Mouse (Mus musculus): Measurements from ENCODE around the gene Hoxb7.

The Hoxb7 gene

DNA sequence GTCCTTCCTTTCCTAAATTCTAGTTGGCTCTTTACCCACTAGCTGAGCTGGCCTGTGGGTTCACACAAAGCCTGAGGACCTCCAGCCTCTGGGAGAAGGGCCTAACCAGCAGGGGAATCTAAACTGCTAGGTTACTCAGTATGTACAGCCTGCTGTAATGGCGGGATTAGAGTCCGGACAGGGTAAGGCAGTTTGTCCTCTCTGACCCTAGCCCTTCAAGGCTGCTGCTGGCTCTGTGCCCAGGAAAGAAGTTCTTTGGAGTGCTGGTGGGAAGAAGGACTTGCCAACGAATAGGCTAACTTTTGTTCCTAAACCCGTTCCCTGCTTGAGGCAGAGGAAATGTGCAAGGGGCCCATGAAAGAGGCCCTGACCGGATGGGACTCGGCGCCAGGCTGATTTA is 20.5 kb upstream of the Hoxb7 start:
- in situ Hi-C loops (cut with MboI; ENCODE audit: low pct_unique_long_range_greater_than_20kb in 1 of 2, low sequenced_read_pairs in 2 of 2, unreplicated experiment in 1 of 2): no loop called here

DNA sequence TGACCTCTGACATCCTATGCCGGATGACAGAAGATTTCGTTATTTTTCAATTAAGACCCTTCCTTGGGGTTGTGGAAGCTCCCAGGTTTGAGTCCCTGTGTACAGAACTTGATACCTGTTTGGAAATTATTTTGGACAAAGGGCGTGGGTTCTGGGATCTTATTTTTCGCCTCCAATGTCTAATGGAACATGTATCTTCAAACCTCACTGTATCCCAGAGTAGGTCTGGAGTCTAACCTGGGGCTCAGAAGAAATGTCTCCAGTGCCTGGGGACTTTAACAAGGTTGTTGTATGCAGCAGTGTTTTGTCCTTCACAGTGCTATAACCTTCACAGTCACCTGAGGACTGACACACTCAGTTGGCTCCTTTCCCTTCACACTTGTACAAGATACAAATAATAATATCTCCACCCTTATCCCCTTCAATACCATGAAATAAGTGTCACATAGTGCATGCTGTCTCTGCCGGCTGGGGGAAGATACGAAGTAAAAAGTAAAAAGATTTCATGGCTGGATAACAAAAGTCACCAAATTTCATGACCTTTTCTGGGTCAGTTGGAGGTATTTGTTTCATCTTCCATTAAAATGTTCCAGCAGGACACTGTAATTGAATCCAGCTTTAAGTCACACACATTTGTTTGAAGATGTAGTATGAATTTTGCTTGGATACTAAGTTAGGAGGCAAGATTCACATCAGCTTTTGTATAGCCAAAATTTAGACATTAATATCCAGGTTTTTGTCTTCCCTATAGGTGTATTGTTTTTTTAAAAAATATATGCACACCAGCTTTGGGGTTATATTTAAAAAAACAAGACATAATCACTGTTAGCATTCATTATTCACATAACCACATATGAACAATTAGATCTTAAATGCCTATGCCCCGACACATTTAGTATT is 19.2 kb upstream of the Hoxb7 start:
- in situ Hi-C loops (cut with MboI; ENCODE audit: low pct_unique_long_range_greater_than_20kb in 1 of 2, low sequenced_read_pairs in 2 of 2, unreplicated experiment in 1 of 2): no loop called here

DNA sequence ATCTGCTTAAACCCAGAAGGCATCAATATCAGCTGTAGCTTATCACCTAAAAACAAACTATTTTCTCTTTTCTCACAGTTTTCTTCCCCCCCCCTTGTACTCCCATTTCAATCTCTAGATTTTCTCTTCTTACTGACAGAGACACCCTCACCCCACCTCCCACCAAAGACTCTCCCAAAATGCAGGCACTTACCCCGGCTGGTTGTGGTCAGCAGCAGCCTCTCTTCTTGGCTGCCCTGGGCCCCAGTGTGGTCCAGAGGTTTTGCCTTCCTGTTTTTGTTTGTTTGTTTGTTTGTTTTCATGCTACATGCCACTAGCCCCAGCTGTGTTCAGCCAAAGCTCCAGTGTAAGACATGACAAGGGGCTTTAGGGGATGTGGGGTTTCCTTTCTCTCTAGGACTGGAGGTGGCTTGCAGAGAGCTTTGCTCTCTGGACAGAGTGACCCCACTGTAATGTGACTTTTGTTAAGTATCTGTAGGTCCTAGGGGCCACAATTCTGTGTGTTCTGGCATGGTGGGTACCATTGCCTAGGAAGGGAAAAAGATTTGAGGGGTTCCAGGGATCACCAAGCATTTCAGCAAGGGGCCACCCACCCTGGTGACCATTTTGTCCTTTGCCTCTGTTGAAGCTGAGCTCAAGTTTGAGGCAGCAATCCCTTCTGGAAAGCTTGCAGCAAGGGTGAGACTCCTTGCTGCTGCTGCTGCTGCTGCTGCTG is 18.2 kb upstream of the Hoxb7 start:
- in situ Hi-C loops (cut with MboI; ENCODE audit: low pct_unique_long_range_greater_than_20kb in 1 of 2, low sequenced_read_pairs in 2 of 2, unreplicated experiment in 1 of 2): no loop called here

DNA sequence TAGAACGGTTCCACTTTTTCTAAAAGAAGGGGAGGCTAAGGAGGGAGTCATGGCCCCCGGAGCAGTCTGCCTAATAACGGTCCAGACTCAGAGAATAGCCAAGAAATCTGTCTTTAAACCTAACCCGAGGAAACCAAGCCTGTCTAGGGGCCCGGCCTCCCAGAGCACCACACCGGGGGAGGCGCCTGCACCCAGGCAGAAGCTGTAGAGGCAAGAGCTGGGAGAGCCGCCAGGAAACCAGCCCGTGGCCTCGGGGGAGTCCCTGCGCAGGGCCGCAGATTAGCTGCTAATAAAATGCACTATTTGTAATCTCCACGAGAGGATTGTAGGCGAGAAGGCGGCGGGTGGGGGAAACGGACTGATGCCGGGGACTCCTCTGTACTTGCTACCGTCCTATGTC is 16.6 kb upstream of the Hoxb7 start:
- in situ Hi-C loops (cut with MboI; ENCODE audit: low pct_unique_long_range_greater_than_20kb in 1 of 2, low sequenced_read_pairs in 2 of 2, unreplicated experiment in 1 of 2): no loop called here

DNA sequence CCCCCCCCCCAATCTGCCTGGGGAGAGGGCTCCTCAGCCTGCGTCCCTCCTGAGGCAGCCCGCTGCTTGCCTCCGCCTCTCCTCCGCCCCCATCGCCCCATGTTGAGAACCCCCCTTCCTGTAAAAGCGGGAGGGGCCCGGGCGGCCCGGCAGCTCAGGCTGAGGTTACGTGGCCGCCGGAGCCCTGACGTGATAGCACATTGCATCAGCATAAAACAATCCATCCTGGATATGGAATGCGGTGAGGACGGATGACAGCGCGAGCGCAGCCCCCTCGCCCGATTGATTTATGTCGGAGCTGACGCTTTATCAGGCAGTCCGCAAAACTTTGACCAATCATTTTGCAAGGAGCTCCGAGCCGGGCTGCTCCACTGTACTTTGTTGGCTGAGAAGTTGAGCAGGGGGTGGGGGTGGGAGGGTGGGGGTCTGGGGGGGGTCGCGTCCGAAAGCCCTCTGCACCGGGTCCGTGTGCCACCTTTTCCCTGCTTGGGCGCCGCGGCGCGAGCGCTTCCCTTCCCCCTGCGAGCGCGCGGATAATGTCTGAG is 15.4 kb upstream of the Hoxb7 start, which contains the start of gene Hoxb9:
Gene Hoxb9, plus strand, starts transcription at position 462 of the 545 bp plus-strand sequence.
- in situ Hi-C loops (cut with MboI; ENCODE audit: low pct_unique_long_range_greater_than_20kb in 1 of 2, low sequenced_read_pairs in 2 of 2, unreplicated experiment in 1 of 2): no loop called here

DNA sequence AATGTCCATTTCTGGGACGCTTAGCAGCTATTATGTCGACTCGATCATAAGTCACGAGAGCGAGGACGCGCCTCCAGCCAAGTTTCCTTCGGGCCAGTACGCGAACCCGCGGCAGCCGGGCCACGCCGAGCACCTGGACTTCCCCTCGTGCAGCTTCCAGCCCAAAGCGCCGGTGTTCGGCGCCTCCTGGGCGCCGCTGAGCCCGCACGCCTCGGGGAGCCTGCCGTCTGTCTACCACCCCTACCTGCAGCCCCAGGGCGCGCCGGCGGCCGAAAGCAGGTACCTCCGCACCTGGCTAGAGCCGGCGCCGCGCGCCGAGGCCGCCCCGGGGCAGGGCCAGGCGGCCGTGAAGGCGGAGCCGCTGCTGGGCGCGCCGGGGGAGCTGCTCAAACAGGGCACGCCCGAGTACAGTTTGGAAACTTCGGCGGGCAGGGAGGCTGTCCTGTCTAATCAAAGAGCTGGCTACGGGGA is 14.8 kb upstream of the Hoxb7 start:
- in situ Hi-C loops (cut with MboI; ENCODE audit: low pct_unique_long_range_greater_than_20kb in 1 of 2, low sequenced_read_pairs in 2 of 2, unreplicated experiment in 1 of 2): no loop called here

DNA sequence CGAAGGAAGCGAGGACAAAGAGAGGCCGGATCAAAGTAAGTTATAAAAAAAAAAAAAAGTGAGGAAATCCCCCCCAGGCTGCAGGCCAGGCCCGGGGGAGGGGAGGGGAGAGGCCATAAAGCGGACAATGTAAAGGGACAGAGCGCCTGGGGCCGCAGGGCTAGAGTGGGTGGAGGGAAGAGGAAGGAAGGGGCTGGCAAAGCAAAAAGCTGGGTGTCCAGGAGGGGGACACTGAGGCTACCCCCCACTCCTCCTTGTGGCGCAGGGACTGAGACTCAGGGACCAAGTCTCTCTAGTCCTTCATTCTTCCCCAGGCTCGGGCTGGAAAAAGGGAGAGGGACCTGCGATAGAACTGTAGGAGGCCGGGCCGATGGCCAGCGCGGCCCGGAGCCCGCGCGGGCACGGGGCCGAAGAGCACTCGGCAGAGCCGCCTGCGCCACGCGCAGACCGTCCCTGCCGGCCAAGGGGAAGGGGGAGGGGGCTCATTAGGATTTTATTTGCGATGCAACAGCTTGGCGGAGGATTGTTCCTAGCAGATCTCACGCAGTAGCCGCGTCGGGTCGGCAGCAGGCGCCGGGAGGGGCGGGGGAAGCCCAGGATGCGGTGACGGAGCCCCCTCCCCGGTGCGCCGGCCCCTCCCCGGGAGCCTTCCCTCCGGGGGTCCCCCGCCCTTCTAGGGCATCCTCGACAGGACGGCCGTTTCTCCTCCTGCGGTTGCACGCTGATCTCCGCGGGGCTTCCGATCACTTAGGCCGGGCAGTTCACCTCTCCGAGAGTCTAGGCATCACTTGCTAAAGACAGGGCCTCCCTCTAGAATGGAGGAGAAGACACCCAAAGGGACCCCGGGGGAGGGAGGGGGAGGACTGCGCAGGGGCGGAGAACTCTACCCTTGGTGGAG is 14.2 kb upstream of the Hoxb7 start:
- in situ Hi-C loops (cut with MboI; ENCODE audit: low pct_unique_long_range_greater_than_20kb in 1 of 2, low sequenced_read_pairs in 2 of 2, unreplicated experiment in 1 of 2): no loop called here

DNA sequence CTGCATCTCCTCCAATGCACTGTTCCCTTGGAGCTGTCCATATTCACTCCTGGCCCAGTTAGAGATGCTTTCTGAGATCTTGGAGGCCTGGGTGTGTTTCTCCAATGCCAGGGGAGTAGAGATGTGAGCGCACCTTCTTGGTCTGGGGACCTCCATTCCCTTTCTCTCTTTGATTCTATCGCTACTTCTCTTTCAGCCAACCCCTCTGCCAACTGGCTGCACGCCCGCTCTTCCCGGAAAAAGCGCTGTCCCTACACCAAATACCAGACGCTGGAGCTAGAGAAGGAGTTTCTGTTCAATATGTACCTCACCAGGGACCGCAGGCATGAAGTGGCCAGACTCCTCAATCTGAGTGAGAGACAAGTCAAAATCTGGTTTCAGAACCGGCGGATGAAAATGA is 12.0 kb upstream of the Hoxb7 start:
- in situ Hi-C loops (cut with MboI; ENCODE audit: low pct_unique_long_range_greater_than_20kb in 1 of 2, low sequenced_read_pairs in 2 of 2, unreplicated experiment in 1 of 2): no loop called here

DNA sequence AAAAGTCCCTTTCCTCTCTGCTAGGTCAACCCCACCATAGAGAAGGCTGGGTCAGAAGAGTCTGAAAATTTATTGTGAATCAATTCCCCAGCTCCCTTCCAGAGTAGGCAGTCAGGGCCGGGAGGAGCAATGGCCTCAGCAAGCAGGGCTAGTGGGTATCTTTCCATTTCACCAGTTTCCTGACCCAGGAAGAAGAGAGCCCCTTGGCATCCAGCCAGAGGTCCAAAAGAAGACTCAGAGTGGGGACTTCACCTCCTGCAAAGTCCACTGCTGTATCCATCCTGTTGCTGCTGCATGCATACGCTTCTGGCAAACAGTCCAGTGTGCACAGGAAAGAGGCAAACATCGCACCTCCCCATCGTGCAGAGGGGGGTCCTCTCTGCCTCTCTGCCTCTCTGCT is 10.5 kb upstream of the Hoxb7 start:
- in situ Hi-C loops (cut with MboI; ENCODE audit: low pct_unique_long_range_greater_than_20kb in 1 of 2, low sequenced_read_pairs in 2 of 2, unreplicated experiment in 1 of 2): no loop called here

DNA sequence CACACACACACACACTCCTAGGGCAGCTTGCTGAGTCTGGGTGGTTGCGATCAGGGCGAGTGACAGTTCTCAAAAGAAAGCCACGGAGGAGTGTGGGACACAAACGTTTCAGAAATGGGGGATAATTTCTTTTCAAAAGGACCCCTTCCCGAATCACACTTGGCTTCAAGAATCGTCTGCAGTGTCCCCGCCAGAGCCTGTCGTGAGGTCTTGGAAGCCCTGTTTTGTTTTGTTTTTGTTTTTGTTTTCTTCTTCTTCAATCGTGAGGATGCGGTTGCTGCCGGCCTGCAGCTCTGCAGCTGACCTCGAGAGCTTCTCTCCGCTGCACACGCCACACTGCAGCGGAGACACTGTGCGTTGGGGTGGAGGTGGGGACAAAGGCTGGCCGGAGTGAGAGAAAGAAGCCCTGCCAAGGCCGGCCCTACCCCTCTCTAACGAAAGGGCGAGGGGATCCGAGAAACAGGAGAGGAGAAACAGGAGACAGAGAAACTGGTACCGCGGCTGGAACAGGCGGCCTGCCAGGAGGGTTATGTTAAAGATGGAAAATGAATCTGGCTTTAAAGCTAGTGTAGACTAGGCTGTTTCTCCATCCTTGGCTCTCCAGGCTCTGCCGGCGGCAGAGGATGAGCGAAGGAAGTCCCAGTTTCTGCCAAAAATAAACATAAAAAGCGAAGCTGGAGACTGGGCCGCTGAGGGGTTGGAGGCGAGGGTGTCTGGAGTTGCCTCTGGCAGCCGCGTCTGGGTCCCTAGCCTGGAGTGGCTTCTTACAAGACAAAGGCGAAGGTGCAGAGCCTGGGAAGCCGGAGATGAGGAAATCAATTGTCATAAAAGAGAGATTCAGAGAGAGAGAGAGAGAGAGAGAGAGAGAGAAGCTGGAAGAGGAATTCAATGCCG is 9.0 kb upstream of the Hoxb7 start:
- in situ Hi-C loops (cut with MboI; ENCODE audit: low pct_unique_long_range_greater_than_20kb in 1 of 2, low sequenced_read_pairs in 2 of 2, unreplicated experiment in 1 of 2): no loop called here

DNA sequence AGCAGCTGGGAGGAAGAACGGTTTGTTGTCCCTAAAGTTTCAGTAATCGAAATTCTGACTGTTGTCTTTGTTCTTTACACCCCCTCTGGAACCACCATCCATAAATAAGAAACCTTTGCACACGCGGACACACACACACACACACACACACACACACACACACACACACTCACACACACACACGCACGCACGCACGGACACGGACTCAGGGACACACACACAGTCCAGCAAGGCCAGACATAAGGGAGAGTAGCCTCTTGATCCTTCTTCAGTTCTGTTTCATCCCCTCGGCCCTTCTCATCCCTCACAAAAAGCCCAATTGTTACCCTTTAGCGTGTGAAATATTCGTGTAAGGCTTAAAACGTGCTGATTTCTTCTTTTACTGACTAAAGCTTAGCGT is 8.1 kb upstream of the Hoxb7 start:
- in situ Hi-C loops (cut with MboI; ENCODE audit: low pct_unique_long_range_greater_than_20kb in 1 of 2, low sequenced_read_pairs in 2 of 2, unreplicated experiment in 1 of 2): no loop called here

DNA sequence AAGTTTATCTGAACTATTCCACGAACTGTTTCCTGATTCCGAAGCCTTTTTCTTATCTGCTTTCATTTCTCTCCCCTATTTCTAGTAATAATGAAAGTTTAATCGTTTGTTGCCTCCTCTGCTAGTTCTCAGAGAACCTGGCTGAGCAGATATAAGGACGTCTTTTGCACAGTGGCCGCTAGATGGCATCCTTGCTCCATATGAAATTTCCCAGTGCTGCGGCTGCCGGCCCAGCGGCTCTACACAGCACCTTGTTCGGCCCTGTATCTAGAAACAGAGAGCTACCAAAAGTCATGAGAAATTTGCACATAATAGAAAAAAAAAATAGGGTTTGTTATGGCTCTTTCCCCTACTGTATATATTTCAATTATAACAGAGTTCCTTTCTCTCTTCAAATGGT is 7.7 kb upstream of the Hoxb7 start:
- in situ Hi-C loops (cut with MboI; ENCODE audit: low pct_unique_long_range_greater_than_20kb in 1 of 2, low sequenced_read_pairs in 2 of 2, unreplicated experiment in 1 of 2): no loop called here

DNA sequence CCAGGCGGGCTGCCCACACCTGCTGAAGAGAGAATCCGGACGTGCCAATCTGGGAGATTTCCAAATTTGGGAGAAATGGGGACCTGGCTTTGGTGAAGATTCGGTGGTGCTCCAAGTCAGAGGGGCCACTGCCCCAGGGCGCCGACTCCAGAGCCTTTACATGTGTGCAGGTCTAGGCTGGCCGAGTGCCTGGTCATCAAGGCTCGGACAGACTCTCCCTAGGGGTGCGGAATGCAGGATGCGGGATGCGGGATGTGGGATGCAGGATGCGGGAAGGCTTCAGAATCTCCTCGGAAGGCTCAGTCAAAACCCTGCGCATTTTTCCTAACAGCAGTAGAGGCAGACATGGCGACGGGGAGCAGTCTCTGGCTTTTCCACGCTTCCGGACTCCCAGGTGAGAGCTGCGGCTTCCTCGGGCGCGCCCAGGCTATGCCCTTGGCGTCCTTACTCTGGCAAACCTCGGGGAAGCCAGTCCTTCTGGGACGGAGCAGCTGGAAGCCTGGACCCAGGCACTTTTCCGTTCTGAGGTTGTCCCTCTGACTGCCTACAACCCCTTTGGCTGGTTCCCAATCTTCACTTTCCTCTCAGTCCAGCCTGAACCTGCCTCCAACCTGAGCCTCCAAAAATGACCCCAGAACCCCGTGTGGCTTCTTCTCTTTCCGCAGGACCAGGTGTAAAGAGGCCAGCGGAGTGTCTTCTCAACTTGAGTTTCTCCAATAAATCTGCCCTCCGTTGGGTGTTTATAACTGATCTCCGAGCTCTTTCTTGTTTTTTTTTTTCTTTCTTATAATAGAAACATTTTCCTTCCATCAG is 6.8 kb upstream of the Hoxb7 start:
- in situ Hi-C loops (cut with MboI; ENCODE audit: low pct_unique_long_range_greater_than_20kb in 1 of 2, low sequenced_read_pairs in 2 of 2, unreplicated experiment in 1 of 2): no loop called here

DNA sequence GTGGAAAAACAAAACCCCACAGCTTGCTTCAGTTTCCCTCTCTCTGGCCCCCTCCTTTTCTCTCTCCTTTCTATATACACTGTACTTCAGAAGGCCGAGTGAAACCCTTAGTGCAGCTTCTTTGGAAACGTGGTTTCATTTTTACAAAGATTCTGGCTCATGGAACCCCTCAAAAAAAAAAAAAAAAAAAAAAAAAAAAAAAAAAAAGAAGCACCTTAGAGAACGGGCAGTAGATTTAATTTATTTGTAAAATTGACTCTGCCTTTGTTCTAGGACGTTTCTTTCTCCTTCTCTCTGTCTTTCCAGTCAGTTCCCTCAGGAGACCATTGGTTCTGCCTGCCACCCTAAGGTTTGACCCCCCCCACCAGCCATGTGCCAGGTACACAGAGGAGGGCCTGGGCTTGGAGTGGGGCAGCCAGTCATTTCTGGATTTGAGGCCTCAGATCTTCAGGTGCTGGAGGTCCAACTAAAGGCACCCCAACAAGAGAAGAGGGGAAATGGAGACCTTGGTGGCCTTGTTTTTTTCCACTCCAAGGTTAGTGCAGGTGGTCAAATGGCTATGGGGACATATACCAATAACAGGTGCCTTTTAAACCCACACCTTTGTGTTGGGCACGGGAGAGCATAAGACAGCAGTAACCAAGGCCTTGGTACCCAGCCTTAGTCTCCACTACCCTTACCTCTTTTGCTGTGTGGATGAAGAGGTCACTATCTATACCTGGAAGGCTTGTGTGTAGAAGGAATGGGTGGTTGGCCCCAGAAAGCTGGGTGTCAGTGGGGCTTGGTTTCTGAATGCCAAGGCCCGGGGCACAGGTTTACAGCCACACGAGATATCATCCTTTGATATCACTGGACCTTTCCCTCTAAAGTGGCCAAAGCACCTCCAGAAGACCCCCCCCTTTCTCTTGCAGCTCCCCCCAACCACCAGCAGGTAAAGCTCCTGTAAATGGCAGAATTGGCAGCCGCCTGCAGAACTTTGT is 5.7 kb upstream of the Hoxb7 start:
- in situ Hi-C loops (cut with MboI; ENCODE audit: low pct_unique_long_range_greater_than_20kb in 1 of 2, low sequenced_read_pairs in 2 of 2, unreplicated experiment in 1 of 2): no loop called here

DNA sequence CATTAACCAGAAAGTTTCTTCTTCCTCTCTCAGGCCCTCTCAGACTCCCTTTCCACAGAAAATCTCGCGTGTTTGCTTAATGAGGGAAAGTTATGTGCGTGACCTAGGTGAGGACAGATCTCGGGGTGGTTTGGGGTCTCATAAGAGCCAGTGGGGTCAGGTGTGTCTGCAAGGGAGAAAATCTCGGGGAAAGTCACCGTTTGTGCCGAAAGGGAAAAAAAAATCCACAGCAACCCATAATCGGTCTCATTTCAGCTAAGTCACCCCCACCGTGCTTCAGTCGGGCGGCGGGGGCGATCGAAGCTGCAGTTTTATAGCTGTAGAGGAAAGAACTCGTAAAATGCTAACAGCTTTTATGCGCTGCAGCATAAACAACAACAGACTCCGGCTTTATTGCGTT is 5.0 kb upstream of the Hoxb7 start:
- in situ Hi-C loops (cut with MboI; ENCODE audit: low pct_unique_long_range_greater_than_20kb in 1 of 2, low sequenced_read_pairs in 2 of 2, unreplicated experiment in 1 of 2): no loop called here
